Mouse (Mus musculus): Measurements from ENCODE around the gene Lrg1.
A peak's percentile ranks its signal among the peaks of the same experiment; 100 is the strongest.

The Lrg1 gene

DNA sequence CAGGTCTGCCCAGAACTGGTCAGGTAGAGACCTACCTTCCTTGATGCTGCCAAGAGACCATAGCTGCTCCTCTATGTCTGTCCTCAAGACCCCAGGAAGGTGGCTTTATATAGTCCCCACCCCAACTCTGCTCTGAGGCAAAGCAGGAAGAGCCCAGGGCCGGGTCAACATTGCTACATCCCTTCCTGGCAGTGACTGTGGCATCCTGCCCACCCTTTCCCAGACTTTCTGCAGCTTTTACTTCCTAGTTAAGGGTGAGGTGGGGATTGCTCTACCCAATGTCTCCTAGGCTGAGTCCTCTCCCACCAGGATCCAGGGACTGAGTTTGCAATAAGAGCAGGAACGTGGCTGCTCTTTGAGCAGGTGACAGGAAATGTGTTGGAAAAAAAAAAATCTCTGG is at the start of gene Lrg1:
Gene Lrg1 (minus strand): TSS at position 176 of the 400 bp plus-strand sequence.
- DNase-seq (ENCODE audit: low read depth in 1 of 2, low spot score in 2 of 2), result no peak

GRCm38 (mm10) chr17:56171456-56171855 is 49.7 kb upstream of the Lrg1 start:
- no peak for DNase-seq (ENCODE audit: low read depth in 1 of 2, low spot score in 2 of 2)

GRCm38 (mm10) chr17:56170636-56171035 is 48.8 kb upstream of the Lrg1 start:
- DNase-seq (ENCODE audit: low read depth in 1 of 2, low spot score in 2 of 2), result no peak

DNA sequence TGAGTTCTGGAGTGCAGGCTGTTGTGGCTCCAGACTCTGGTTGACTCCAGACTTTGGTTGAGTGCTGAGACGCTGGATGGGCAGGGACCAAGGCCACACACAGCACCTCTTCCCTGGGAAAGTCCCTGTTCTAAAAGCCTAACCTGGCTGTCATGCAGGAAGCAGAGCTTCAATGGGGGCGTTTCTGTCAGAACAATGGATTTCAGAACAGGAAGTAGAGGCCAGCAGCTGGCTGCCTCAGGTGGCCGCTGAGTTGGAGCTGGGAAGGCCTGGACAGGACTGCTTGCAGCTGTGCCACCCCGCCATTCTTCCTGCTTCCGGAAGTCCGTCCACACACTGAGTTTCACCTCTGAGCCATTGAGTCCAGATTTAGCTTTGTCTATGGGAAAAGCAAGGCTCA is 48.0 kb upstream of the Lrg1 start:
- no peak for DNase-seq (ENCODE audit: low read depth in 1 of 2, low spot score in 2 of 2)

- DNase-seq (ENCODE audit: low read depth in 1 of 2, low spot score in 2 of 2), result no peak
Observed at GRCm38 (mm10) chr17:56165671-56166070, 43.9 kb upstream of the Lrg1 start.

- no peak for DNase-seq (ENCODE audit: low read depth in 1 of 2, low spot score in 2 of 2)
Observed at GRCm38 (mm10) chr17:56164510-56164909, 42.7 kb upstream of the Lrg1 start.

DNA sequence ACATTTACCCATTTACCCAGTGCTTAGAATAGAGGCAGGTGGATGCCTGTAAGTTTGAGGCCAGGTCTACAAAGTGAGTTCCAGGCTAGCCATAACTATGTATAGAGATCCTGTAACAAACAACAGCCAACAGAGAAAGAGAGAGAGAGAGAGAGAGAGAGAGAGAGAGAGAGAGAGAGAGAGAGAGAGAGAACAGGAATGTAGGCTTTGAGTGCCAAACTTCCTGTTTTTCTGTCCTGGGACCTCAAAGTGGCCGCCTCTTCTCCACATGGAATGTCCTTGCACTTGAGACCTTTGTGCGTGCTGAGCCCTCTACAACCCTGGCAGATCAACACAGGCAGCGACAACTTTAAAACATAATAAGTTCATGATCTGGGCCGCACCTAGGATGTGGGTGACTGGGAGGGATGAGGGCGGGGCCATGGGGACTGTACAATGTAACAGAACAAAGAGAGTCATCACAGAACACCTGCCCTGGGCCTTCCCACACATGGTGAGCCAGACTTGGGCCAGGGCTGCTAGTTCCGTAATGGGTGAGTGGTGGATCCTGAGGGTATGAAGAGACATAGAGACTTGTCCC is 41.8 kb upstream of the Lrg1 start:
- DNase-seq (ENCODE audit: low read depth in 1 of 2, low spot score in 2 of 2), result no peak

GRCm38 (mm10) chr17:56162231-56162774 is 40.5 kb upstream of the Lrg1 start, which contains the start of gene Tnfaip8l1:
Gene Tnfaip8l1, plus strand, starts transcription at chr17:56162477.
- DNase-seq (ENCODE audit: low read depth in 1 of 2, low spot score in 2 of 2), result peak; percentile 84 to 89

DNA sequence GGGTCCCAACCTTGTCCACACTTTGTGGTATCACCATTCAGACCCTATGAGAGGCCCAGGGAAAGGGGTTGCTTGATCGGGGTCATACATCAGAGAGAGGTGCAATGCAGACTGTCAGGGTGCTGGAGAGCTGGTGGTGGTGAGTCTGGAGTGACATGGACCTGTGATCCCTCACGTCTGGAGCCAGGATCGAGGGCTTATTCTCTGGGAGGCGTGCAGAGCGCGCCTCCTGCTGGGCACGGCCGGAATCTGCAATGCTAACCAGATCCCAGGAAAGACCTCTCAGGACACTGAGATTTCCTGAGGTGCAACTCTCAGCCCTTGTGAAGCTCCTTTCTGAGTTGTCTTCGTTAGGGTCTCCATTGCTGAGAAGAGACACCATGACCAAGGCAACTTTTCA is 37.9 kb upstream of the Lrg1 start:
- peak in 1 of 2 experiments; percentile 27 for DNase-seq (ENCODE audit: low read depth in 1 of 2, low spot score in 2 of 2)

- peak in 1 of 2 experiments; percentile 26 for DNase-seq (ENCODE audit: low read depth in 1 of 2, low spot score in 2 of 2)
Observed at GRCm38 (mm10) chr17:56153643-56154042, 31.8 kb upstream of the Lrg1 start.

GRCm38 (mm10) chr17:56149897-56150296 is 28.1 kb upstream of the Lrg1 start:
- no peak for DNase-seq (ENCODE audit: low read depth in 1 of 2, low spot score in 2 of 2)

DNA sequence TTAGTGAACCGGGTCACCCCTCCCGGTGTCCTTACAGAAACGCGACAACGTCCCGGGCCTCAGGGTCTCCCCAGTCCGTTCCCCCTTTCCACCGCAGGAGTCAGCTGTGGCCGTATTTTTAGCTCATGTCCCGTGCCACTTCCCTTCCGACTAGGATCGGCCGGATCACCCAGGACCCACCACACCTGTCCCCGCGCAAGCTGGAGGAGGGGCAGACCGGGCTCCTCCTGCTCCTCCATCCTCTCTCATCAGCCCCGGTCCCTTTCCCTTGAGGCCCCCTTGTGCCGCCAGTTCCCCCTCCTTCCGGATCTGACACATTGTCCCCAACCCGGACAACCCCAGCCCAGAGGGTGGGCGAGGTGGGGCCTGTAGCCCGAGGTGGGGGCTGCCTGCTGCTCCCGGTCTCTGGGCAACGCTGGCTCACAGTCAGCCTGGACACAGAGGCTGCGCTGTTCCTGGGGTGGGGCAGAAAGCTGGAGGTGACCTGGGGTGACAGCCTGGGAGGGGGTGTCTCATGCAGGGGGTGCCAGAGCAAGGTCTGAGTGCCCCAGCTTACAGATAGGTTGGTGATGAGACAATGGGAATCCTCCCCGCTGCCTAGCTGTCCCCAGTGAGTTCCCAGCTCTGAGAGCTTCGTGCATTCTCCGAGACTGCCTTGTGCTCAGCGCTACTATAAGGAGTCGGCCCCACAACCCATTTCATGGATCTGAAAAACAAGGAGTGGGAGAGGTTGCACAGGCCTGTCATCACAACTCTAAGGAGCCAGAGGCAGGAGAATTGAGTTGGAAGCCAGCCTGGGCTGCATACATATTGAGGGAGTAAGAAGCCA is 27.2 kb upstream of the Lrg1 start:
- no peak for DNase-seq (ENCODE audit: low read depth in 1 of 2, low spot score in 2 of 2)

DNA sequence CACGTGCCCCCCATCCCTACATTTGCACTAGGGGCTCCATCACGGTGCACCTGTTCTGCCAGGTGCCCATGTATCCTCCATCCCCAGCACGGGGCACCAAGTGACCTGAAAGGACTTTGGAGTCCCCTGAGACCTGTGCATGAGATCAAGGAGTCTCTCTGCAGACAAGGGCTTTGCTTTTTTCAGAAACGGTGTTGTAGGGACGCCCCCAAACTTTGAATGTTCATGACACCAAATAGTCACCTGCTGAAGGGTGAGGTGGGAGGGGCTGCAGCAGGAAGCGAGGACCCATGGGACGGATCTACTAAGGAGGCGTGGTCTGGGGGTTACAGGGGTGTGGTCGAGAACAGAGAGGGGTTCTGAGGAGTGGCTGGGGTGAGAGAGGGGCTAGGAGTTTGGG is 26.5 kb upstream of the Lrg1 start:
- DNase-seq (ENCODE audit: low read depth in 1 of 2, low spot score in 2 of 2), result no peak

DNA sequence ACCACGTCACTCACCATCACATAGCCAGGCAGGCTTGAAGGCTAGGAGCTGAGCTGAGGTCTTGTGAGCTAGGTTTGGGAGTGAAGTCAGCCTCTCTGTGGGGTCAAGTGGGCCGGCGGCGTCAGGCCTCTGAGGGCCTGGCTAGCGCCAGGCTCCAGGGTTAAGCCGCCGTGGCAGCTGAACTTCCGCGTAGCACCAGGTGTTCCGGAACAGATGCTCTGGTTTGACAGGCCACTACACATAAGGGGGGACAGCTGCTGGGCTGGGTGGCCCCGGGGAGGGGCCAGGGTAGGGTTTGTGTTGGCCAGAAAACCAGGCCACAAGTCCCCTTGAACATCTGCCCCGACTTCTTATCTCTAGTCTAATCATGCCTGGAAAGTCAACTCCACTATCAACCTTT is 25.6 kb upstream of the Lrg1 start:
- DNase-seq (ENCODE audit: low read depth in 1 of 2, low spot score in 2 of 2), result no peak

GRCm38 (mm10) chr17:56146131-56146530 is 24.3 kb upstream of the Lrg1 start:
- no peak for DNase-seq (ENCODE audit: low read depth in 1 of 2, low spot score in 2 of 2)

DNA sequence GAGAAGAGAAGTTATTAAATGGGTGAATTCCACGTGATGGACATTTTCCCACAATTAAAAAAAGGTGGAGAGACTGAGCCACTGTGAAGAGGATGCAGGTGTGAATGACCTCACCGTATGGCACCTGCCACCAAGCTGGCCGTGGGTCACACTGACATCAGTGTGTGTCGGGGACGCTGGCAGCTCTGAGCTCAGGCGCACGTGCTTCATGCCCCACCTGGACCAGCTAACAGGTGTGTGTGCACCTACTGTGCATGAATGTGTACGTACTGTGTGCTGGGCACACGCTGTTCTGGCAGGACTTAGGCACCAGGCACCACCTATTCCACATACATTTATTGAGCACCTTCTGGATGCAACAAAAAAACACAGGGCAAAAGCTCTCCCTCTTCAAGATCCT is 22.7 kb upstream of the Lrg1 start:
- no peak for DNase-seq (ENCODE audit: low read depth in 1 of 2, low spot score in 2 of 2)

- DNase-seq (ENCODE audit: low read depth in 1 of 2, low spot score in 2 of 2), result no peak
Observed at GRCm38 (mm10) chr17:56141702-56142605, 20.2 kb upstream of the Lrg1 start.

- DNase-seq (ENCODE audit: low read depth in 1 of 2, low spot score in 2 of 2), result no peak
Observed at GRCm38 (mm10) chr17:56139858-56140595, 18.2 kb upstream of the Lrg1 start, which contains the start of gene Sema6b. Gene Sema6b, minus strand, starts transcription at chr17:56140343.

GRCm38 (mm10) chr17:56139355-56139754 is 17.6 kb upstream of the Lrg1 start:
- DNase-seq (ENCODE audit: low read depth in 1 of 2, low spot score in 2 of 2), result no peak

- no peak for DNase-seq (ENCODE audit: low read depth in 1 of 2, low spot score in 2 of 2)
Observed at GRCm38 (mm10) chr17:56137839-56138613, 16.2 kb upstream of the Lrg1 start.
